Mouse (Mus musculus) embryonic facial prominence, embryonic 11.5 days (tissue): ENCODE measurements at regions not wholly inside any gene's neighbourhood (a gene's known extent, or its start where the extent isn't known, plus 50 kb on each side); places are given as distances from the start of the nearest gene placed in this dataset.

ENCODE experiments used
- ATAC-seq: fragments of 200-750 bp; cut with Nextera tagmentation; replicated peaks from 2 replicates; pipeline ENCODE4 v1.8.0; 2017; ENCODE audit warnings: low read depth; ENCODE audit not compliant: insufficient number of reproducible peaks, low FRiP score, low TSS enrichment
- DNase-seq: peaks from one replicate; pipeline ENCODE4 v3.0.0-alpha.2; 2015; ENCODE audit warnings: low spot score
- H3K27ac ChIP-seq: fragments of 300-500 bp; sonication (generic); replicated peaks from 2 replicates; pipeline ENCODE4 v1.5.1; 2014; ENCODE audit warnings: mild to moderate bottlenecking, low read depth, low read length, control low read depth
- H3K27me3 ChIP-seq: fragments of 300-500 bp; sonication (generic); 2 replicates; pipeline ENCODE4 v1.6.1; 2014; ENCODE audit warnings: mild to moderate bottlenecking, low read length, moderate library complexity, mixed read lengths; ENCODE audit not compliant: control insufficient read depth, insufficient read depth
- H3K36me3 ChIP-seq: fragments of 300-500 bp; sonication (generic); replicated peaks from 2 replicates; pipeline ENCODE4 v1.6.1; 2014; ENCODE audit warnings: low read depth, mild to moderate bottlenecking, low read length, moderate library complexity, mixed read lengths; ENCODE audit not compliant: control insufficient read depth, insufficient read depth
- H3K4me1 ChIP-seq: fragments of 300-500 bp; sonication (generic); 2 replicates; pipeline ENCODE4 v1.6.1; 2014; ENCODE audit warnings: low read length, mixed read lengths; ENCODE audit not compliant: control insufficient read depth, insufficient read depth
- H3K4me2 ChIP-seq: fragments of 300-500 bp; sonication (generic); 2 replicates; pipeline ENCODE4 v1.6.1; 2014; ENCODE audit warnings: low read depth, mild to moderate bottlenecking, control low read depth, low read length, moderate library complexity
- H3K4me3 ChIP-seq: fragments of 300-500 bp; sonication (generic); 2 replicates; pipeline ENCODE4 v1.5.1; 2014; ENCODE audit warnings: low read depth, low read length, control low read depth
- H3K9ac ChIP-seq: fragments of 300-500 bp; sonication (generic); replicated peaks from 2 replicates; pipeline ENCODE4 v1.6.1; 2014; ENCODE audit warnings: mild to moderate bottlenecking, control low read depth, low read length
- H3K9me3 ChIP-seq: fragments of 300-500 bp; sonication (generic); replicated peaks from 2 replicates; pipeline ENCODE4 v1.6.1; 2016; ENCODE audit warnings: mild to moderate bottlenecking, low read length, inconsistent platforms, mixed read lengths; ENCODE audit not compliant: control insufficient read depth
- WGBS: fragments of 180-500 bp; shearing (Covaris S2); extraction: QIAGEN DNeasy Blood & Tissue Kit; methylation state at CpG from one replicate; pipeline ENCODE4 v1.1.7; 2014; 5-methylcytosine and 5-hydroxymethylcytosine counted together

DNA sequence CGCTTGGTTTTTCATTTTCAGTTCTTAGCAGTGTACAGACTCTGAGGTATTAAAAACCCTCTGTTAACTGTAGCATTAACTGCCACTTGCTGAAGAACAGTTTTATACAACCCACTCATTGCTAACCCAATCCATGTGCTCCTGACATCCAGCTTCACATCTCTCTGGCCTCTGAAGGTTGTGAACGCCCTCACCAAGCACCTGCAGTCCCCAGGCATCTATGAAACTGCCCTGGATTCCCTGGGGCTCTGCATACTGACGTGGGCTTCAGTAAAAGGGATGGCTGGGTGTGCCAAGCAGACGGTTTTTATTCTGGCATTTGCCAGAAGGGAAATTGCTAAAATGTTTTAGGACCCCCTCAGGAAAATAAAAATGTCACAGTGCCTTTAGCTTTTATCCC, 2232.2 kb upstream of the Gm7489 start:
- Histone ChIP-seq H3K9ac (no peak overlapping the region), H3K27me3 (no peaks in the 10 kb centered on the region), H3K4me2 (no peak overlapping the region), H3K9me3 (no peaks in the 10 kb centered on the region; the same call in 1 of the 2 replicates), H3K27ac (no peak overlapping the region), H3K4me1 (no peaks in the 10 kb centered on the region), H3K36me3 (no peaks in the 10 kb centered on the region), H3K4me3 (no peak overlapping the region)
- ATAC-seq, result no peak
- WGBS, result 62% methylated on average over 4 of the region's 4 CpGs
- no peak for DNase-seq

DNA sequence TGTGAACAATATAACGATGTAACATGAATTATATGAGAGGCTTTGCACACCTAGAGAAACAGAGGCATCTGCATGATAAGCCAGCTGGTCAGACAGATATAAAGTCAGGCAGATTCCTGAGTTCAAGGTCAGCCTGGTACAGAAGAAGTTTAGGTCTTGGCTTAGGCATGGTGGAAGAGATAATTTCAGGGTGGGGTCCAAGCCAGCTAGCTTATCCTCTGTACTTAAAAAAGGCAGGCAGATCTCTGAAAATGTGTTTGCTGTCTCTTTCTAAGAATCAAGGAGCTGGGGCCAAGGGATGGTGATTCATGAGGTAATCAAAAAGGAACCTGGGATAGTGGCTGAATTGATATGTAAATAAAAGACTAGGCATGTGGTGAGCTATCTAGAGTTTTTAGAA, 2227.1 kb upstream of the Gm7489 start:
- no peaks in the 10 kb centered on the region for H3K27me3 ChIP-seq
- no peak for ATAC-seq
- H3K4me2 ChIP-seq, result no peak overlapping the region
- no peak overlapping the region for H3K9ac ChIP-seq
- H3K27ac ChIP-seq, result no peak overlapping the region
- no peak overlapping the region for H3K4me3 ChIP-seq
- H3K9me3 ChIP-seq, result no peaks in the 10 kb centered on the region; the same call in 1 of the 2 replicates
- DNase-seq, result no peak
- no peaks in the 10 kb centered on the region for H3K36me3 ChIP-seq
- no peaks in the 10 kb centered on the region for H3K4me1 ChIP-seq
- WGBS, result 91% methylated on average over 1 of the region's 1 CpGs

DNA sequence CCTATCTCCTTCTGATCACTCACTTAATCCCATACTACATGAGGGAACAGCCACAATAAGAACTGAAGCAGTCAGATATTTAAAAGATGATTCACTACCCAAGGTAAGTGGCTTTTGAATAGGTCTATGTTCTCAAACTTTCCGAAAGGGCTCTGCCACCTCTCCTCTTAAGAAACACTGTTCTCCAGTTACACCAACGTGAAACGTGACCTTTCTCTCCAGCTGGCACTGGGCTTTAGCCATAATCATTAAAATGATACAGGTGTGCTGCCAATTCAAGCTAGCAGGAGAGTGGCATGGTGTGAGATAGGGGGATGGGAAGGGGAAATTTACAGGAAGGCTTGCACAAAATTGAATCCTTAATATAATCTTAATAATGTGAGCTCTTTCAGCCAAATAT, 2216.4 kb upstream of the Gm7489 start:
- Histone ChIP-seq H3K27ac (no peak overlapping the region), H3K4me3 (no peak overlapping the region), H3K4me1 (no peaks in the 10 kb centered on the region), H3K9ac (no peak overlapping the region), H3K4me2 (no peak overlapping the region), H3K36me3 (no peaks in the 10 kb centered on the region), H3K27me3 (no peaks in the 10 kb centered on the region), H3K9me3 (no peaks in the 10 kb centered on the region)
- no peak for DNase-seq
- no peak for ATAC-seq
- WGBS, result 43% methylated on average over 3 of the region's 3 CpGs

DNA sequence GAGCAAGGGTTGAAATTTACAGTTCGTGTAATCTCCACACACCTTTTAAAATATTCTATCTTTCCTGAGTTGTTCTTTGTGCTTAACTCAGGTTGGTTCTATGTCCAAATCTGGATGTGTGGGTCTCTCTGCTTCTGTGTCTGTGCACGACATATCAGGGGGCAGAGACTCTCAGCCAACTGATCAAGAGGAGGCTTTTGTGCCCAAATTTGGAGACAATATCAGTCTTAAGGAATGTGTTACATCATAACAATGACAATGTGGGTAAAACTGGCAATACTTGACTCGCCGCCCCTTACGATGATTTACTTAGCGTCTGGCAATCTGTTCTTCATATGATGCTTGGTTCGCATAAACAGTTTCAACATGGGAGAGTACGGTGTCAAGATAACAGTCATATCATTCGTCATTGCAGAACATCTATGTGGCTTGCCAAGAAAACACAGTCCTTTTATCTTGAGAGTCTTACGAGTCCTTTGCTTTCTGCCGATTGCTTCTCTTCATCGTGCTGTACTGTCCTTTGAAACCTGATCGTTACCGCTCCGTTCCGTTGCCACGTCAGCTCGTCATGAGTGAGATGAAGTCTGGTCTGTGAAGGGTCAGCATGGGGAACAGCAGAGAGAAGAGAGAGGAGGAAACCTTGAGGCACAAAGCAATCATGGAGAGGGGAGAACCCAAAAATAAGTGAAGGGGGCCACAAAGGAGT, 2212.9 kb upstream of the Gm7489 start:
- Histone ChIP-seq H3K9me3 (no peaks in the 10 kb centered on the region), H3K36me3 (no peaks in the 10 kb centered on the region), H3K27me3 (no peaks in the 10 kb centered on the region), H3K4me2 (no peak overlapping the region), H3K9ac (no peak overlapping the region), H3K4me3 (no peak overlapping the region), H3K4me1 (no peaks in the 10 kb centered on the region), H3K27ac (no peak overlapping the region)
- WGBS, result 81% methylated on average over 18 of the region's 18 CpGs
- DNase-seq (no peak), ATAC-seq (no peak)

- H3K9ac ChIP-seq, result no peak overlapping the region
- WGBS, result 50% methylated on average over 1 of the region's 1 CpGs
- H3K4me1 ChIP-seq, result no peaks in the 10 kb centered on the region
- no peak overlapping the region for H3K27ac ChIP-seq
- H3K4me2 ChIP-seq, result no peak overlapping the region
- no peaks in the 10 kb centered on the region for H3K36me3 ChIP-seq
- no peaks in the 10 kb centered on the region for H3K27me3 ChIP-seq
- no peak overlapping the region for H3K4me3 ChIP-seq
- no peaks in the 10 kb centered on the region for H3K9me3 ChIP-seq
- no peak for ATAC-seq
- DNase-seq, result no peak
Measured at GRCm38 (mm10) chr15:51673483-51673882, 2211.2 kb upstream of the Gm7489 start.

DNA sequence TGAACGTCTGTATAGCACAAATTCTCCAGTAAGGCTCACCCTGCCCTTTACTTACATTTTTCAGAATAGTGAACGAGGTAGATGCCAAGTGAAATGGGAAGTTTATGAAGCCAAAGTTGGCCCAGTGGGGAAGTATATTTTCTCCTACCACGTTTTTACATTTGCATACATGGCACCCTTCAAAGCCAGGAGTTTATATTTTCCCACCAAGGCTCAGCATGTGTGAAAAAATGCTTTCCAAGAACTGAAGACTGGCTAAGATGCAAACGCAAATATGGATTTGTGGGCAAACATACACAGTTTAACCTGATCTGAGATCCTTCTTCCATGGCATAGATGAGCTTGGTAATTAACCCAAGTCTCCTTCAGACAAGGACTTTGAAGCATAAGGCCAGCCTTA, 2209.4 kb upstream of the Gm7489 start:
- no peaks in the 10 kb centered on the region for H3K36me3 ChIP-seq
- no peak overlapping the region for H3K9ac ChIP-seq
- ATAC-seq, result no peak
- no peaks in the 10 kb centered on the region for H3K27me3 ChIP-seq
- no peak for DNase-seq
- H3K4me1 ChIP-seq, result no peaks in the 10 kb centered on the region
- H3K9me3 ChIP-seq, result no peaks in the 10 kb centered on the region
- WGBS, result 78% methylated on average over 4 of the region's 4 CpGs
- no peak overlapping the region for H3K27ac ChIP-seq
- H3K4me3 ChIP-seq, result no peak overlapping the region
- H3K4me2 ChIP-seq, result no peak overlapping the region

- DNase-seq, result no peak
- Histone ChIP-seq H3K27me3 (no peaks in the 10 kb centered on the region), H3K36me3 (no peaks in the 10 kb centered on the region), H3K9me3 (no peaks in the 10 kb centered on the region), H3K4me3 (no peak overlapping the region), H3K27ac (no peak overlapping the region), H3K9ac (no peak overlapping the region), H3K4me2 (no peak overlapping the region), H3K4me1 (no peaks in the 10 kb centered on the region)
- no peak for ATAC-seq
- WGBS, result 93% methylated on average over 3 of the region's 3 CpGs
Measured at GRCm38 (mm10) chr15:51676694-51677093, 2208.0 kb upstream of the Gm7489 start.

GRCm38 (mm10) chr15:51677266-51677665, 2207.4 kb upstream of the Gm7489 start:
- DNase-seq, result no peak
- 78% methylated on average over 4 of the region's 4 CpGs for WGBS
- Histone ChIP-seq H3K36me3 (no peaks in the 10 kb centered on the region), H3K4me1 (no peaks in the 10 kb centered on the region), H3K27me3 (no peaks in the 10 kb centered on the region), H3K9me3 (no peaks in the 10 kb centered on the region), H3K27ac (no peak overlapping the region), H3K4me2 (no peak overlapping the region), H3K9ac (no peak overlapping the region), H3K4me3 (no peak overlapping the region)
- ATAC-seq, result no peak
